Mouse (Mus musculus): ENCODE data around the gene Susd5.

GRCm38 (mm10) chr9:114011203-114011602 lies 45.7 kb upstream of the Susd5 start:
- TF ChIP-seq POLR2A (IDR thresholded peaks at IDR 0.05; ENCODE audit: insufficient read depth, low read depth, low read length) (no peak), EP300 (IDR thresholded peaks at IDR 0.05; ENCODE audit: insufficient read depth, low read depth, low read length) (no peak)

Measured in heart, adult 2 months (tissue).